Mouse (Mus musculus): ENCODE measurements around the gene Ntrk2. TPM values are rescaled to one million over a fixed set of nuclear protein-coding genes. Genes with fewer than 3 reads are reported as not detected.

Ntrk2 gene
- polyA plus RNA-seq (2012) = not detected in 2 replicates

DNA sequence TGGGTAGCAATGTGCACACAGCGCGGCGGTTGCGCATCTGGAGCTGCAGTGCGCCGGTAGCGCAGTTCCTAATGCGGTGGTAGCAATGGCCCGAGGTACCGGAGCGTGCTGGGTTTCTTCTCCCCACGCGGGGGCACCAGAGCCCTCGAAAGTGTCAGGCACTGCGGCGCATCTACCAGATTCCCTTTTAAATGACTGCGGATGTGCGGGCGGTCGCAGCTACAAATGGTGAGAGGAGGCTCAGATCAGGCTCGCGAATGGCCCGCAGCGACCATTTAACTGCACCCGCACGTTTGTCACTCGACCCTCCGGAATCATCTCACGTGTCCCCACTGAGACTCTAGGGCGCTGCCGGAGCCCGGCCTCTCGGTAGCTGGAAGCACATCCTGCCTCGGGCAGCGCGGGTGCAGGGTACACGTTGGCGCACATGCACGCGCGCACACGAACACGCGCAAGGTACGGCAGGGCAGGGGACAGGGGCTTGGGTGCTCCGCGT is at the start of gene Ntrk2:
Gene Ntrk2, plus strand, starts transcription at position 173 of the 496 bp plus-strand sequence.
- no peak for TF ChIP-seq GATA1 (IDR thresholded peaks at IDR 0.05; ENCODE audit: low read length)

GRCm38 (mm10) chr13:58761003-58761630 is 45.3 kb upstream of the Ntrk2 start:
- no peak for TF ChIP-seq GATA1 (IDR thresholded peaks at IDR 0.05; ENCODE audit: low read length)

GRCm38 (mm10) chr13:58768258-58768657 is 38.1 kb upstream of the Ntrk2 start:
- no peak for TF ChIP-seq GATA1 (IDR thresholded peaks at IDR 0.05; ENCODE audit: low read length)

- no peak for TF ChIP-seq GATA1 (IDR thresholded peaks at IDR 0.05; ENCODE audit: low read length)
These were observed 36.9 kb upstream of the Ntrk2 start for GRCm38 (mm10) chr13:58769438-58769837.

GRCm38 (mm10) chr13:58779261-58779660 is 27.1 kb upstream of the Ntrk2 start:
- TF ChIP-seq GATA1 (IDR thresholded peaks at IDR 0.05; ENCODE audit: low read length) = no peak

- no peak for TF ChIP-seq GATA1 (IDR thresholded peaks at IDR 0.05; ENCODE audit: low read length)
These were observed 19.9 kb upstream of the Ntrk2 start for GRCm38 (mm10) chr13:58786476-58786875.

GRCm38 (mm10) chr13:58790741-58791140 is 15.6 kb upstream of the Ntrk2 start:
- no peak for TF ChIP-seq GATA1 (IDR thresholded peaks at IDR 0.05; ENCODE audit: low read length)

- no peak for TF ChIP-seq GATA1 (IDR thresholded peaks at IDR 0.05; ENCODE audit: low read length)
These were observed 9.0 kb upstream of the Ntrk2 start for GRCm38 (mm10) chr13:58797386-58797785.

DNA sequence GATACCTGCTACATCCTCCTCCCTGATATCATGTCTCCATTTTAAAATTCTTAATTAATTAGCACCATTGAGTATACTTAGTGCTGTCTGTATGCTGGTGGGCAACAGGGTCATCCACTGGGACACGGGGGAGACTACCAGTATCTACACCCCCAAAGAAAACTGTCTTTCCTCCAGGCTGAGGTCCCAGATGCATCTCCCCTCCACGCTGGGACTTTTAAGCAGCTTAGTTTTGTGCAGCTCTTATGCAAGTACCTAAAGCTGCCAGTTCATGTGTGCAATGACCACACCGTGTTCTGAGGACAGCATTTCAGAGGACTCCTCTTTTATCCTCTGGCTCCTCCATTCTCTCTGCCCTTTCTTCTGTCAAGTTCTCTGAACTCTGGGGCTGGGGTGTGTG is 5.1 kb upstream of the Ntrk2 start:
- no peak for TF ChIP-seq GATA1 (IDR thresholded peaks at IDR 0.05; ENCODE audit: low read length)

GRCm38 (mm10) chr13:58803882-58804281 is 2.5 kb upstream of the Ntrk2 start:
- TF ChIP-seq GATA1 (IDR thresholded peaks at IDR 0.05; ENCODE audit: low read length) = no peak

DNA sequence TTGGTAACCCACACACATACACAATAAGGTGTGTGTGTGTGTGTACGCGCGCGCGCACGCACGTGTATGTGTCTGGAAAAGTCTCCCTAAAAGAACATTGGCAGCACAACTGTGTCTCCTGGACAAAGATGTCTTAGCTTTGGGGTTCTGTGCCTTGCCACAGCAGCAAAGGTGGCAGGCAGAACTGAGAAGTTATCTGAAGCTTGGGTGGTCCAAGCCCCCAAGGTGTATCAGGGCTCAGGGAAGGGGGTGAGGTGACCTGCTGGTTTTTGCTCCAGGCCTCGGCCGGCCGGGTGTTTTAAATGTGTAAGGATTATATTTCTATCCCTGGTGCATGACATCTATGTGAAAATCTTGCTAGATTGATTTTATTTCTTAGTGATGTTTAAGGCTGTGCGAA is 536 bp upstream of the Ntrk2 start:
- no peak for TF ChIP-seq GATA1 (IDR thresholded peaks at IDR 0.05; ENCODE audit: low read length)

GRCm38 (mm10) chr13:58806896-58807628 is 693 bp downstream of the Ntrk2 start:
- TF ChIP-seq GATA1 (IDR thresholded peaks at IDR 0.05; ENCODE audit: low read length) = no peak

DNA sequence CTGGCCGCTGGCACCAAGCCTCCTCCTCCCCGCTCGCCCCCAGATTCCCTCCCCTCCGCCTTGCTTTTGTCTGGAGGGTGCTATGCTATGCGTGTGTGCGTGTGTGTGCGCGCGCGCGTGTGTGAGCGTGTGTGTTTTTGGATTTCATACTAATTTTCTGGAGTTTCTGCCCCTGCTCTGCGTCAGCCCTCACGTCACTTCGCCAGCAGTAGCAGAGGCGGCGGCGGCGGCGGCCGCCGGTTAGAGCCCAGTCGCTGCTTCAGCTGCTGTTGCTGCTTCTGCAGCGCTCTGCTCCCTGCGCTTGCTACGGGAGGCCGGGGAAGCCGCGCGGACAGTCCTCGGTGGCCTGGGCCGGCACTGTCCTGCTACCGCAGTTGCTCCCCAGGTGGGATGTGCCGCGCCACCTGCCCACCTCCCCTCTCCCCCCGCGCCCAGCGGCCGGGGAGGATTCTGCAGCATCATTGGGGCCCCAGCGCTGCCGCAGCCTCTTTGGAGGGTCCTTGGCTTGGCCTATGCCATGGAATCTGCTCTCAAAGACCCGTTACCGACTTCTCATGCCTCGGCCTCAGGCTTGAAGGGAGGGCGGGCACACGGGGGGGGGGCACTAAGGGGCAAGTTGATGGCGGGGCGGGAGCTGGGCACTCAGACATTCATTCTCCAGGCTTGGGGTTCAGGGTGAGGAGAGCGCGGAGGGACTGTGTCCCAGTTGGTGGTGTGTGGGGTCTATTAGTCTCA is 1.4 kb downstream of the Ntrk2 start:
- no peak for TF ChIP-seq GATA1 (IDR thresholded peaks at IDR 0.05; ENCODE audit: low read length)

DNA sequence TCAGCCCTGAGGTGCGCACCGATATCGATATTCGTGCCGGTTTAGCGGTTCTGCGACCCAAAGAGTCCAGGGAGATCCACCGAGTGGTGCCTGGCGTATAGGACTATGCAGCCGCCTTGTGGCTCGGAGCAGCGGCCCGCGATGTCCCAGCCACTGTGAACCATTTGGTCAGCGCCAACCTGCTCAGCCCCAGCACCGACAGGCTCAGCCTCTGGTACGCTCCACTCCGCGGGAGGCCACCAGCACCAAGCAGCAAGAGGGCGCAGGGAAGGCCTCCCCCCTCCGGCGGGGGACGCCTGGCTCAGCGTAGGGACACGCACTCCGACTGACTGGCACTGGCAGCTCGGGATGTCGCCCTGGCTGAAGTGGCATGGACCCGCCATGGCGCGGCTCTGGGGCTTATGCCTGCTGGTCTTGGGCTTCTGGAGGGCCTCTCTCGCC is 2.0 kb downstream of the Ntrk2 start:
- TF ChIP-seq GATA1 (IDR thresholded peaks at IDR 0.05; ENCODE audit: low read length) = no peak

- no peak for TF ChIP-seq GATA1 (IDR thresholded peaks at IDR 0.05; ENCODE audit: low read length)
These were observed 3.6 kb downstream of the Ntrk2 start for GRCm38 (mm10) chr13:58809930-58810329.

DNA sequence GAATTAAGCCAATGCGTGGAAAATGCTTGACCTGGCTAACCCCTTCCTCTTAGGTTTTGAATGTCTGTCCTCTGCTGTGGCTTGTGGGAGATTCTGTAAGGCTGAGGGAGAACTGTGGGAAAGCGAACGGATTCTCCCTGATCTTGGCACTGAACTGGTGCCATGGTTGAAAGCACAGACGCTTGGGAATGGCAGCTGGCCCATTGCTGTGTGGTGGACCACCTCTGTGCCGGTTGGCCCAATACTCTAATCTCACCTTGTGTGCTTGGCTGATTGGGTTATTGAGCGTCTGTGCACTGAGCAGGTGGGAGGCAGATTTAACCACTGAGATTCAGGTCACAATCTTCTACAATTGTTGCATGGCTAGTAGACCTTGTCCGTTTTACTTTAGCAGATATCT is 18.4 kb downstream of the Ntrk2 start:
- no peak for TF ChIP-seq GATA1 (IDR thresholded peaks at IDR 0.05; ENCODE audit: low read length)
